Mouse (Mus musculus) A20 (cell line): ENCODE data around the gene Irgm2.

Experiments used
- DNase-seq: peaks from one replicate; pipeline ENCODE4 v3.0.0-alpha.2; 2011; ENCODE audit warnings: low read depth, low spot score

The Irgm2 gene

DNA sequence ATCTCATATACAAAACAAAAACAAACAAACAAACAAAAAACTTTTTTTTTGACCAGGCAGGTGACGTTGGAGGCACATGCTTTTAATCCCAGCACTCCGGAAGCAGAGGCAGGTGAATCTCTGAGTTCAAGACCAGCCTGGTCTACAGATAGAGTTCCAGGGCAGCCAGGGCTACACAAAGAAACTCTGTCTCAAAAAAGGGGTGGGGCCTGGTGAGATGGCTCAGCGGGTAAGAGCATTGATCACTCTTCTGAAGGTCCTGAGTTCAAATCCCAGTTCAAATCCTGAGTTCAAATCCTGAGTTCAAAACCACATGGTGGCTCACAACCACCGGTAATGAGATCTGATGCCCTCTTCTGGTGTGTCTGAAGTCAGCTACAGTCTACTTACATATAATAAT, 62.4 kb downstream of the Irgm2 start:
- no peak for DNase-seq

DNA sequence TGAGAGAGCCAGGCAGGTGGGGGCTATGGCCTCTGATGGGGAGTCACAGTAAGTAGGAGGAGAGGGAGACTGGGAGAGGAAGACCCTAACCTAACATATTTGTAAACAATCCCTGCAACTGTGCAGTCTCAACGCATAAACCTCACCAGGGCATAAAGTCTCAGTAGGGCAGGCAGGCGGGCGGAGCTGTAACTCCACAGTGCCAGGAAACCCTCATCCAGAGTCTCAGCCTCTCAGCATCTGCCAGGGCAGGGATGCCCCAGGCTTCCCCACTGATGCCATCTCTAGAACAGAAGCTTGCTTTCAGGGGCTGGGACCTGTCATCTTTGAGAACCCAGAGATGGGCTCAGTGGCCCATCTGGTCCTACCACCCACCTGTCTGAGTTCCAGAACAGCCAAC, 62.9 kb downstream of the Irgm2 start:
- DNase-seq, result no peak

- no peak for DNase-seq
Measured at GRCm38 (mm10) chr11:58263516-58263915, 64.1 kb downstream of the Irgm2 start.

- DNase-seq, result no peak
Measured at GRCm38 (mm10) chr11:58264546-58264945, 65.1 kb downstream of the Irgm2 start.

GRCm38 (mm10) chr11:58268285-58268684, 68.9 kb downstream of the Irgm2 start:
- DNase-seq, result no peak
